Mouse (Mus musculus): ENCODE results near the gene 2410015M20Rik.

- TF ChIP-seq POLR2A (IDR thresholded peaks at IDR 0.05; ENCODE audit: control insufficient read depth, extremely low read depth, insufficient read depth, low read length, poor library complexity) (no peak), CTCF (IDR thresholded peaks at IDR 0.05; ENCODE audit: borderline replicate concordance, control insufficient read depth, extremely low read depth, insufficient read depth, low read length, poor library complexity) (no peak)
Observed at GRCm38 (mm10) chr17:56605431-56605830, 4.1 kb downstream of the 2410015M20Rik start.

Data from thymus, adult 2 months (tissue).